Mouse (Mus musculus): Measurements from ENCODE around the gene Sppl2b.

Sppl2b gene

DNA sequence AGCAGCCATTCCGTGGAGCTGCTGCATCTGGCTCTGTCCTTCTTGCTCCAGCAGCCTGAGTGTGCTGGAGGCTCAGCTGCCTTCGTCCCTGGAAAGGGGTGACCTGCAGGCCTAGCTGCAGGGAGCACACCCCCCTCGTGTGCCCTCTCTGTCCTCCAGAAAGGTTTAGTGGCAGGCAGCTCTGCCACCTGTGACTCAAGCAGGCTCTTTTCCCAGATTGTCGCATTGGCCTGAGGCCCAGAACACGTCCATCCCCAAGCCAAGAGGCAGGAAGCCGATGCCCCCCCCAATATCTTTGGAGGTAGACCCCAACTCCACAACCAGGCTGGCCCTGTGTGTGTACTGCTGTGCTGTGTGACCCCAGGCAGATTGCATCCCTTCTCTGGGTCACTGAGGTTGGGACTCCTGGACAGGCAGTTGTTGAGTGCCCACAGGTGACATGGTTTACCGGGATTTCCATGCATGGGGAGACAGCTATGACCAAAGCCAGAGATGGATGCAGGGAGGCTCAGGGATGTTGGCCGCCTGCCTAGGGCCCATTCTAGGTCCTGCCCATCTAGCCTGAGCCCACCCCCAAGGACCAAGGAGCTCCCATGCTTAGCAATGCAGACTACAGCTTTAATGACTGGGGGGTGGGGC lies 9.9 kb upstream of the Sppl2b start:
- DNase-seq (ENCODE audit: low spot score in 2 of 2), result no peak

DNA sequence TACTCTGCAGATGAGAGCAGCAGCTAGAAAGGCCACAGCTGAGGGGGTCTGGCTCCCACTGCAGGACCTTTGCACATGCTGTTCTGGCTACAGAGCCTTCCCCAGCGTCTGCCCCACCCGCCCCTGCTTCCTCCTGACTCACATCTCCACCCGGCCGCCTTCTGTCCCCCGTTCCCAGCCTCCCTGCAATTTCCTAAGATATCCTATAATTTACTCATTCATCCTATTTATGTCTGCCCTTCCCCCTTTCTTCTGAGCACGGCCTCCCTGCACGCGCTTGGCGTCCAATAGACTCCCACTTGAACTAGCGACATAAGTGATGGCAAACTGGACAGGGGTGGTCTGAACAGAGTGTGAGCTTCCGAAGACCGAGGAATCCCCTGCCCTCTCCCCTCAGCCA lies 9.3 kb upstream of the Sppl2b start:
- no peak for DNase-seq (ENCODE audit: low spot score in 2 of 2)

DNA sequence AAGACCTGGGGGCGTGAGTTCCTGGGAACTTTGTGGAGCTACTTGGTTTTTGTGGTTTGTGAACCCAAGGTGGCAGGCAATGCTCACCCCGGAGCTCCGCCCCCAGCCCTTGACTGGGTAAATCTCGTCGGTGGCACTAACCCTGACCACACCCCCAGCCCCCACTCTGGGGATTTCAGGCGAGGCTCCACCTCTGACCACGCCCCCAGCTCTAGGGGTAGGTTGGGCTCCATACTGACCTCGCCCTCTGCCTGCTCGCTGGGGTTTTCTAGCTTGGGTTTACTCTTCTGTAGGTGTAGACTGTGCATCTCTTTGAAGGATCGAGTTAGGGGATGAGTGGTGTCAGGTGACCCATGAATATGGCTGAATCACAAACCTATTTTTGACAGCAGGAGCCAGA lies 6.5 kb upstream of the Sppl2b start:
- no peak for DNase-seq (ENCODE audit: low spot score in 2 of 2)

DNA sequence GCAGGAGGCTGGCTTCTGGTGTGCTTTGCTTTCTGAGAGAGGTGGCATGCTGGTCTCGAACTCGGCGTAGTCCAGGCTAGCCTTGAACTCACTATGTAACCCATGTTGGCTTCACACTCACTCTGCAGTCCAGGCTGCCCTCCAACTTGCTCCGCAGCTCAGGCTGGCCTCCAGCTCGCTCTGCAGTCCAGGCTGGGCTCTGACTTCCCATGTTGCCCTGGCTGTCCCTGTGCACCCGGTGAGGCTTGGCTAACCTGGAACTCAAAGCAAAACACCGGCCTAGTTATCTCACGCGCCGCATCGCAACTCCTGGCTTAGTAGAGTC lies 636 bp downstream of the Sppl2b start:
- no peak for DNase-seq (ENCODE audit: low spot score in 2 of 2)

DNA sequence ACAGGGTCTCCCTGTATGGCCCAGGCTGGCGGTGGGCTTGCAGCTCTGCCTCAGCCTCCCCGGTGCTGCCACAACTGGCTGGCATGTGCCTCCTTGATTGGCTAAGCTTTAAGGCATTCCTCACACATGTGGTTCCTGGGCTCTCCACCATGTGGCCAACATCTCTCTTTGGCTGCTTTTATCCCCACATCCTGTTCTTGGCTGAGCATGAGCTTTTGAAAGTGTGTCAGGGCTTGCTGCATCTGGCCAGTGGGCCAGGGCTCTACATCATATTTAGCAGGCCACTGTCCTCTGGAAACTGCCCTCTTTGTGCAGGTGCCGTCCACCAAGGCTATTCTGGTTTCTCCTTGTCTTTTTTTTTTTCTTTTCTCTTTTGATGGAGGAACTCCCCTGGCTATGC lies 1.2 kb downstream of the Sppl2b start:
- peak in 1 of 2 experiments; percentile 59 for DNase-seq (ENCODE audit: low spot score in 2 of 2)

DNA sequence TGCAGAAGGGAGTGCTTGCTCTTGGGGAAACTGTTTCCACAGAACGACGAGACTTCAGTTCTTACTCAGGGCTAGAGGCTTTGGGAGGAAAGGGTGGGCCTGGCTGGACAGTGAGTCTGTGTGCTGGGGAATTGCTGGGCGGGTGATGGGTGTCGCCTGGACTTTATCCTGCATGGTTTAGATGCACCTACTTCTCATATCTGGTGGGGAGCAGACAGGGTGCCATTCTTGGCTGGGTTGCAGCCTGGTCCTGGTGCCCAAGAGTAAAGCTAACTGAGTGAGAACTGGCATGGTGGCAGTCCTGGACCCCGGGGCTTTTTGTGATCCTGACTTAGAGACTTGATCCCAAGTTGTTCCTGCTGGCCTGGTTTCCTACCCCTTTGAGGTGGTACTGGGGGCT lies 1.8 kb downstream of the Sppl2b start:
- no peak for DNase-seq (ENCODE audit: low spot score in 2 of 2)

DNA sequence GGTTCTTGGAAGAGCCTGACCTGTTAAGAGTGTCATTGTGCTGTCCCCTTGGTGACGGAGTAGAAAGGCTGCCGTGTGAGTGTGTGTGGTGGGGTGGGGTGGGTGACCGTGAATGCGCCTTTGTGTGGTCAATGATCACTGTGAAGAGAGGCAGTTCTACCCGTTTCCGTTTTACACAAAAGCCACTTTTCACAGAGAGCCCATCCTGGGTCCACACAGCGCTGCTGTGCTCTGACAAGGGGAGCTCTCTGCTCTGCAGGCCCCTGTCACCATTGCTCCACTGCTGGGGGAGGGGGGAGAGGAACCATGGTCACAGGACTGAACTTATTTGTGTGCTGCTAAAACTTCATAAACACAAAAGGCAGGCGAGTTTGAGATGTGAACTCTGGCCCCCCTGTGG lies 2.3 kb downstream of the Sppl2b start:
- no peak for DNase-seq (ENCODE audit: low spot score in 2 of 2)

DNA sequence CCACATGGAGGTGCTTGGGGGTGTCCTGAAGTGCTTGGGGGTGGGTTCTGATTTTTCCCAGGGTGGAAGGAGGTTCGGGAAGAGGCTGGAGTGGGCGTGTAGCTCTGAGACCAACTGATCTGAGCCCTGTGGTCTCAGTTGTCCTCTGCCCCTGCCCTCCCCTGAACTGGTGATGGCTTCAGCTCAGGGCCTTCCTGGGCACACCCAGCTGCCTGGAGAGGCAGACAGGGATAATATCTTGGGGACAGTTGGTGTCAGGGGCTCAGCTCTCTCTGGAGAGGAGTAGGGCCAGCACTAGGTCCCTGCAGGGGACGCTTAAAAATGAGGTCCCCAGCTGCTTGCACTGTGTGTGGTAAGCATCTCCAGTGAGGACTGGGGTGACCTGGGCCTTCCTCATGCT lies 2.8 kb downstream of the Sppl2b start:
- no peak for DNase-seq (ENCODE audit: low spot score in 2 of 2)

DNA sequence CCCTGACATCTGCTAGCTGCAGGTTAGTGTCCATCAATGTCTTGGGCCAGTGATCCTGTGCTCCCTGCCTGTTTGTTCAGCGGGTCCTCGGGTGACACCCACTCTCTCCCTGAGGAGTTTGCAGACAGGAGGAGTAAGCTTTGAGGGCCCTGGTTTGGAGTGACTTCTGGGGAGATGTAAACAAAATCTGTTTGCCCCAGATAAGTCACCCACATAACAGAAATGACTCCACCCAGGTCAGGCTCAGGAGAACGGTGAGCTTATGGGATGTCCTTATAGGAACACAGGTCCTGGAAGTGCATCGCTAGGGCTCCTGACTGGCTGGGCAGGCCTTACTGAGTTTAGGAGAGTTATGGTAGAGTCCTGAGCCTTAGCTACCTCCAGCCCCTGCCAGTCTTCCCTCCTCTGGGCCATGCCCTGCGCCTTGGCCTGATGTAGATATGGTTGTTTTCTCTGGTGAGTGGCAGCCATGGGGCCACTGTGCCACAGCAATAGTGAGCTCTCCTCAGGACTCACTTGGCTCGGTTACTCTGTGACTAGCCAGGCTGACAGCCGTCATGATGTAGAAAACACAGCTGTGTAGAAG lies 3.4 kb downstream of the Sppl2b start:
- DNase-seq (ENCODE audit: low spot score in 2 of 2), result no peak

DNA sequence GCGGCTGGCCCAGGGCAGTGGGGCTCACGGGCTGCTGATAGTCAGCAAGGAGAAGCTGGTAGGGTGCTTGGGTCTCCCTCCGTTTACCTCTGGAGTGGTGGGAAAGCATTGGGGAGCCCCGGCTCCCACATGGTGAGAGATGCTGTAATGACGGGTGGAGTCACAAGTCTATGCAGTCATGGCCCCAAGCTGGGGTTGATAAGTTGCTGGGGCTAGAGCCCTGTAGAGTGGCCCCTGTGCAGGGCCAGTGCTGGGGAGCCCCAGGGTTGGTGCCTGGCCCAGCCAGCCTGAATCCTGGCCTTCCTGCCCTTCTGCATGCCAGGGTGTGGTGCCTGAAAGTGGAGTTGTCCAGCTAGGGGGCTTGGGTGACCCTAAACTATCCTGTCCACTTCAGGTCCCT lies 7.2 kb downstream of the Sppl2b start:
- DNase-seq (ENCODE audit: low spot score in 2 of 2), result no peak

DNA sequence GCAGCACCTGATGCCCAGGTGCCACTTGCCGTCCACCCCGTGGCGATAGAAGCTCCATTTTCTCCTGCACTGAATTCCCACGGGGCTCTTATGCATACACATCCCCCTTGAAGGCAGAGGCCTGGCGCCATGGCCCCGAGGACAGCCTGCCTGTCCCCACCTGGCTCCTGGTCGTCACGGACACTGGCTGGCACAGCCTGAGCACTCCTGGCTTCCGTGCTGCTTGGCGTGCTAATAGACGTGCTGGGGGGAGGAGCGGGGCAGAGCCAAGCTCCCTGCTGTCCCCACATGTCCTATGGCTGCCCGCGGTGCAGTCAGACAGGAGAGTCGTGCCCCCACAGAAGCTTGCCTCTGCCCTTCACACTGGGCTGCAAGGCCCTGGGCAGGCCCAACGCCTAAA lies 9.4 kb downstream of the Sppl2b start:
- no peak for DNase-seq (ENCODE audit: low spot score in 2 of 2)

DNA sequence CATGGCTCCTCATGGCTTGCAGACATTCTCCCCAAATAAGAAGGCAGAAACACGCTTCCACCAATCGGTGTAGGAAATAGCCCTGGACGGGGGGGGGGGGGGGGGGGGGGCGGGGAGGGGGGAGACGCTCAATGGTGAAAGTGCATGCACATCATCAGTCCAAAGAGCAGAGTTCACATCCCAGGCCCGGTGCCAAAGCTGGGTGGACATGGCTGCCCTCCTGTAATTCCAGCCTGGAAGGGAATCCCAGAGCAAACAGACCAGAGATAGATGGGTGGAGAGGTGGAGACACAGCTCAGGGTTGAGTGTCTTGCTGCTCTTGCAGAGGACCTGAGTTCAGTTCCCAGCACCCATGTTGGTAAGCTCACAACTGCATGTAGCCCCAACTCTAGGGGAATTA lies 15.9 kb downstream of the Sppl2b start:
- DNase-seq (ENCODE audit: low spot score in 2 of 2), result no peak

DNA sequence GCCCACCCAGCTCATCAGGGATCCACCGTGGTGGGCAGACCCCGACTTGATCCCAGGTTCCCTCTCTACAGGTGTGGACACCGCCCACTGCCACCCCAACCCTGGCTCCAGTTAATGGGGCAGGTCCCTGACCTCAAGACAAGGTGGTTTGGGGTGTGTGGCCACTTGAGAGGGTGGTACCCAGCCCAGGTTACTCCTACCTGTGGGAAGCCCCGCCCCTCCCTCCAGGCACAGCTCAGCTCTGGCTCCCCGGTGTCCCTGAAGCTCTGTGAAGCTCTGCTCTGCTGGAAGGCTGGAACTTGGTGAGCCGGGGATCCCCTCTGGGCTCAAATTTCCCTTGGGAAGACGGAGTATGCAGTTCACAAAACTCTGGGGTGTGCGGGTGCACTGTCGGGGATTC lies 16.5 kb downstream of the Sppl2b start, which contains the start of gene Tmprss9:
Gene Tmprss9 (plus strand): TSS at position 268 of the 400 bp plus-strand sequence.
- no peak for DNase-seq (ENCODE audit: low spot score in 2 of 2)

DNA sequence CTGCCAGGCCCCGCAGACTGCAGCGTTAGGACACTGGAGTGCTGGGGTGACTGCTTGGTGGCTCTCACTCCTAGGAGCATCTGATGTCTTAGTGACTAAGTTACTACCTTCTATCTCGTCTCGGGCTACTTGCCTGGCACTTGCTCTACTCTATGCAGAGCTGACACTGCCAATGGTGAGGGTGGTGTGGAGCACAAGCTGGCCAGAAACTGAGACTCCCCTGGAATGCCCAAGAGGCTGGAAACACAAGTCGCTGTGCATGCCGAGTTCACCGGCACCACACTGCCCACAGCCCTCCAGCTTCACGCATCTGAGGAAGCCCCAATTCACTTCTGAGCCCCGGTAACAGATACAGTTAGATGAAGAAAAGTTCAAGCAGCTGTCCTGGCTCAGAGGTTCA lies 19.0 kb downstream of the Sppl2b start:
- DNase-seq (ENCODE audit: low spot score in 2 of 2), result no peak

DNA sequence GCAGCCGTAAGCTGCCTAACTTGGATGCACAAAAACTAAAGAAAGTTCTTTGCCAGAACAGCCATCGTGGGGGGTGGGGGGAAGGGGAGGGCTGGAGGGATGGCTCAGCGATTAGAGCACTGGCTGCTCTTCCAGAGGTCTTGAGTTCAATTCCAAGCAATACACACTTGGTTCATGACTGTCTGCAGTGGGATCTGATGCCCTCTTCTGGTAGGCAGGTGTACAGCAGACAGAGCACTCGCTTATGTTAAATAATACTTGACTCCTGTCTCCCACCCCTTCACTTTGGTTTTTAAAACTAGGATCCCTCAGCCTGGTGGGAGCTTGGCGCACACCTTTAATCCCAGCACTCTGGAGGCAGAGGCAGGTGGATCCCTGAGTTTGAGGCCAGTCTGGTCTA lies 21.0 kb downstream of the Sppl2b start:
- DNase-seq (ENCODE audit: low spot score in 2 of 2), result no peak

DNA sequence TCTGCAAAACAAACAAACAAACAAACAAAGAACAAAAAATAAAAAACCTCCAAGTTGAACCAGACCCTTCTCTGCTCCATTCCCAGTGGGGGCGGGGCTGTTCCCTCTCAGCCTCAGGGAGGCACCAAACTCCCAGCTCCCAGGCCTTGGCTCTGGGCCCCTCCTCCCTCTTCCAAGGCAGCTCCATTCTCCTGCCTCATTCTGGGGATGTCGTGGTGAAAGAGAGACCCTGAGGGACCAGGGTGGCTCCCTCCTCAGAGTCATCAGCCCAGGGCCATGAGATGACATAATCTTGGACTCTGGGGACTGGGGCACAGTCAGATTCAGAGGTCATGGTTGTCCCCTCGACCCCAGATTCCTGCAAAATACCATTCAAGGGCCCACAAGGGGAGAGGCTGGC lies 21.5 kb downstream of the Sppl2b start:
- no peak for DNase-seq (ENCODE audit: low spot score in 2 of 2)

DNA sequence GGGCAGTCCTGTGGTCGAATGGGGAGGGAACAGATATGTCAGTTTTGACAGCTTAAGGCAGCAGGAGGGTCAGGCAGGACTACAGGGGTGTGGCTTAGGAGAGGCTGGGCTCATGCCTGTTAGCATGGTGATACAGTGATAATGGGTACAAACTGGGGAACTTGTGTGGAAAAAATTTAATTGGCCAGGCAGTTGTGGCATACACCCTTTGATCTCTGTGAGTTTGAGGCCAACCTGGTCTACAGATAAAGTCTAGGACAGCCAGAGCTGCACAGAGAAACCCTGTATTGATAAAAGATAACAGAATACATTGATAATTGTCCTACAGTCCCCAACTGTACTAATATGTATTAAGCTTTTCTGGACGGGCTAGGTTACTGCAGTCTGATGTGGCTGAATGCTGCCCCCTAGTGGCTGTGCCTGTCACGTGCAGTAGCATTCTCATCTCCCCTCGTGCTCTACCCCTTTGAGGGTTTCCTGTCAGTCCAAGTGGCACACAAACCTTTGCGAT lies 25.1 kb downstream of the Sppl2b start:
- DNase-seq (ENCODE audit: low spot score in 2 of 2), result no peak

DNA sequence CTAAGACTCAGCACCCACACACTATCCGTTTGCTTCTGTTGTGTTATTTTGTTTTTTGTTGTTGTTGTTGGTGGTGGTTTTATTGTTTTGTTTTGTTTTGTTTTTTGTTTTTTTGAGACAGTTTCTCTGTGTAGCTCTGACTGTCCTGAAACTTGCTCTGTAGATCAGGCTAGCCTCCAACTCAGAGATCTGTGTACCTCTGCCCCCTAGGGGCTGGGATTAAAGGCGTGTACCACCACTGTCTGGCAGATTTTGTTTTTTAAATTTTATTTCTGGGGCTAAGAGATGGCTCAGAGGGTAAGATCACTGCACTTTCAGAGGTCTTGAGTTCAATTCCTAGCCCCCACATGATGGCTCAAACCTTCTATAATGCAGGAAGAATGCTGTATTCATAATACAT lies 25.8 kb downstream of the Sppl2b start:
- DNase-seq (ENCODE audit: low spot score in 2 of 2), result no peak

DNA sequence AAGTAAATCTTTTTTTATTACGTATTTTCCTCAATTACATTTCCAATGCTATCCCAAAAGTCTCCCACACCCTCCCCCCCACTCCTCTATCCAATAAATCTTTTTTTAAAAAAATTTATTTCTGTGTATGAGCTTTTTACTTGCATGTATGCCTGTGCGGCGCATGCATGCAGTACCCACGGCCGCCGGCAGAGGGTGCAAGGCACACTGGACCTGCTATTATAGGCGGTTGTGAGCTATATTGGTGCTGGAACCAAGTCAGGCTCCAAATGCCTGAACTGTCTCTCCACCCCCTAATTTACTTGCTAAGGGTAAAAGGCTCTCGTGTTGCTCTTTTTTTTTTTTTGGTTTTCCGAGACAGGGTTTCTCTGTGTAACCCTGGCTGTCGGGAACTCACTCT lies 26.2 kb downstream of the Sppl2b start:
- peak; percentile 68 to 70 for DNase-seq (ENCODE audit: low spot score in 2 of 2)

DNA sequence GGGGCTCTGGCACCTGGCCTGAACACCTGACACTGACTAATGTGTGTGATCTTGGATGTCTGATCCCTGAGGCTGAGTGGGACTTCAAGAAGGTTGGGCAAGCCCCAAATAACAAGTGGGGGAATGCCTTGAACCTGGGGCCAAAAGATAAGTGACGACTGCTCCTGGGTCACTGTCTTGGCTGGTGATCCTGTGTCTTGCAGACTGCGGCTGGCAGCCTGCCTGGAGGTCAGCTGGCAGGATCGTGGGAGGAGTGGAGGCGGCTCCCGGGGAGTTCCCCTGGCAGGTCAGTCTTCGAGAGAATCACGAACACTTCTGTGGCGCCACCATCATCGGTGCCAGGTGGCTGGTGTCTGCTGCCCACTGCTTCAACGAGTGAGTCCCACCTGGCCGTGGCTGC lies 32.1 kb downstream of the Sppl2b start:
- DNase-seq (ENCODE audit: low spot score in 2 of 2), result no peak

DNA sequence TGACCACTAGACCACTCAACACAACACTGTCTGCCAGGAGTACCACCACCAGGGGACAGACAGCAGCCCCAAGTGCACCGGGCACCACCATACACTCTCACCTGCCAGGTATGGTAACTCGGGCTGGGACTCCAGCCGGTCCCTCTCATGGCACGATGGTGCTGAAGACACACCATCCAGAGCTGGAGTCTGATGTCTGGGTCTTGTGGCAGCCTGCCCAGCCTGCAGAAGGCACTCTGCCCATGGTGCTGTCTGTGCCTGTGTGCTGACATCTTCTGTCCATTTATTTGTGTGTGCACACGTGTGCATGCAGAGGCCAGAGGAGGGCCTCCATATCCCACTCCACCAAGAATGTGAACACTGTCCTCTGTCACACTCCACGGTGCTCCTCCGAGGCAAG lies 40.0 kb downstream of the Sppl2b start:
- no peak for DNase-seq (ENCODE audit: low spot score in 2 of 2)

DNA sequence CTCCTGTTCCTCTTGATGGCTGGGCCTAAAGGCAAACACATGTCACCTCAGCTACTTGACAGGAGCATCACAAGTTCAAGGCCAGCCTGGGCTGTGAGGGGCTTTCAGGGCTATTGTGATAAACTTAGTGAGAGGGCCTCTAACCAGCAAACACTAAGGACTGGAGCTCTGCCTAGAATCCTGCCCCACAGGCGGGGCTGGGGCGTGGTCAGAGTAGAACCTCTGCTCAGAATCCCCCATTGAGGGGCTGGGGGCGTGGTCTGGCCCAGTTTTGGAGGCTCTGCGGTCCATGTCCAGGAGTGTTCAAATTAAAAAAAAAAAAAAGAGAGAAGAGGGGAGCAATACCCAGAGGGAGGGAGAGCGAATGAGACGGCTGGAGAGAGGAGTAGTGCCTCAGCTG lies 40.6 kb downstream of the Sppl2b start:
- DNase-seq (ENCODE audit: low spot score in 2 of 2), result no peak

DNA sequence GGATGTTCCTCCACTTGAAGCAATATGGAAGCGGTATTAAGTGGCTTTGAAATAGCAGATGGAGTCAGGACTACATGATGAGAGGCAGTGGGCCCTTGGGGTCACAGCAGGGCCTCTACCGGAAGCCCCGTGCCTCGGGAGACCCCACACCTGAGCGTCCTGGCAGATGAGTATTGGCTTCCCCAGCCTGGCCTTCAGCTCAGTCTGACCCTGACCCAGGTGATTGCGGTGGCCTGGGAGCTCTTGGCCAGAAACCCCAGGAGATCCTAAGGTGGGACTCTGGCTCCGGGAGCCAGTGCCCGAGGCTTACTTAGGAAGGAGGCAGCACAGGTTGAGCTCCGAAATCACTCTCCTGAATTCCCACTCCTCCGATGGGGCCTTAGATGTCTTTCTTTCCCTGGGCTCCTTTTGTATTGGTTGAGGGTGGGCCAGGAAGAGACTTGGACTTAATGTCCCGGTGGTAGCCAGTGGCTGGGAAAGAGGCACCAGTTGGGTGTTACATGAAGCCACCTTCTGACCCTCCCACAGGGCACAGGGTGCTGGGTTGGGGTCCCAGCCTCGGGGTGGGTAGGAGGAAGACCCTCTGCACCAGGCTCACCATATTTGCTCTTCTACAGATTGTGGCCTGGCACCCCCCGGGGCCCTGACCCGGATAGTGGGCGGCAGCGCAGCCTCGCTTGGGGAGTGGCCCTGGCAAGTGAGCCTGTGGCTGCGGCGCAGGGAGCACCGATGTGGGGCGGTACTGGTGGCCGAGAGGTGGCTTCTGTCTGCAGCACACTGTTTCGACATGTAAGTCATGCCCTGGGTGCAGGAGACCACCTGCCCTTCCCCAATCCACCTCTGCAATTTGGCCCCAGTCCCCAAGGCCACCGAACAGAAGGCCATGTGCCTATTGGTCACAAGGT lies 41.8 kb downstream of the Sppl2b start:
- no peak for DNase-seq (ENCODE audit: low spot score in 2 of 2)
